In genomic region chr13:11331991-11332390, GRCm38 (mm10) we compare ENCODE assay signal across 14 mouse cellular contexts.
DNase-seq lines count a peak whose midpoint lies in the region; ATAC-seq lines count a peak whose summit lies in the region.
"Had no signal": no experiment of that assay in that cellular context is flagged by ENCODE, and none has a peak within 500 bp of the region (broad histone marks: within the 10 kb centered on the region; RNA-seq: fewer than 3 reads in every experiment).

No protein-coding gene starts in this region.

- H3K4me2 ChIP-seq in forebrain, embryonic 14.5 days (ENCODE audit: low read length): no peak overlapping the region
- no peak overlapping the region for H3K4me2 ChIP-seq in hindbrain, embryonic 13.5 days
- H3K4me2 ChIP-seq in hindbrain, embryonic 14.5 days (replicated peaks): no peak overlapping the region
- H3K4me2 ChIP-seq in midbrain, embryonic 14.5 days (ENCODE audit: low read length): no peak overlapping the region
- H3K4me2 ChIP-seq: heart, embryonic 12.5 days; liver, embryonic 12.5 days had no signal

- ATAC-seq in forebrain, embryonic 14.5 days: no peak
- ATAC-seq in hindbrain, embryonic 13.5 days (ENCODE audit: low FRiP score): no peak
- no peak for ATAC-seq in hindbrain, embryonic 14.5 days (ENCODE audit: low FRiP score)
- no peak for ATAC-seq in midbrain, embryonic 14.5 days (ENCODE audit: low FRiP score, low TSS enrichment)
- ATAC-seq: liver, embryonic 12.5 days had no signal

- H3K4me1 ChIP-seq in forebrain, embryonic 14.5 days (ENCODE audit: control insufficient read depth, insufficient read depth, low read length): no peaks in the 10 kb centered on the region; the same call in 1 of the 2 replicates
- H3K4me1 ChIP-seq in forebrain, embryonic 10.5 days: no peaks in the 10 kb centered on the region
- H3K4me1 ChIP-seq in hindbrain, embryonic 13.5 days (replicated peaks): no peaks in the 10 kb centered on the region
- no peaks in the 10 kb centered on the region for H3K4me1 ChIP-seq in hindbrain, embryonic 14.5 days (replicated peaks; ENCODE audit: control insufficient read depth, insufficient read depth, low read length)
- H3K4me1 ChIP-seq in midbrain, embryonic 14.5 days (ENCODE audit: control insufficient read depth, insufficient read depth, low read length): no peaks in the 10 kb centered on the region
- H3K4me1 ChIP-seq: heart, embryonic 12.5 days; limb, embryonic 10.5 days; liver, embryonic 12.5 days; megakaryocyte, embryonic 14.5 days had no signal

- no peak overlapping the region for H3K9ac ChIP-seq in forebrain, embryonic 14.5 days (ENCODE audit: low read length)
- no peak overlapping the region for H3K9ac ChIP-seq in hindbrain, embryonic 13.5 days
- no peak overlapping the region for H3K9ac ChIP-seq in hindbrain, embryonic 14.5 days
- no peak overlapping the region for H3K9ac ChIP-seq in midbrain, embryonic 14.5 days (replicated peaks; ENCODE audit: low read length)
- H3K9ac ChIP-seq: heart, embryonic 12.5 days; liver, embryonic 12.5 days had no signal

- H3K27me3 ChIP-seq in forebrain, embryonic 14.5 days (replicated peaks; ENCODE audit: control insufficient read depth, insufficient read depth, low read length): no peaks in the 10 kb centered on the region
- H3K27me3 ChIP-seq in forebrain, embryonic 10.5 days (ENCODE audit: poor library complexity, severe bottlenecking): no peaks in the 10 kb centered on the region
- H3K27me3 ChIP-seq in hindbrain, embryonic 13.5 days: no peaks in the 10 kb centered on the region
- H3K27me3 ChIP-seq in hindbrain, embryonic 14.5 days (ENCODE audit: control insufficient read depth, insufficient read depth, low read length): no peaks in the 10 kb centered on the region
- no peaks in the 10 kb centered on the region for H3K27me3 ChIP-seq in midbrain, embryonic 14.5 days (ENCODE audit: control insufficient read depth, insufficient read depth, low read length)
- H3K27me3 ChIP-seq: heart, embryonic 12.5 days; liver, embryonic 12.5 days; megakaryocyte, embryonic 14.5 days had no signal

- H3K27ac ChIP-seq in forebrain, embryonic 14.5 days (ENCODE audit: low read depth, low read length): no peak overlapping the region
- no peak overlapping the region for H3K27ac ChIP-seq in forebrain, embryonic 10.5 days
- 0 out of 2 replicates have a peak overlapping the region, but pooled peaks have one; percentile 8 for H3K27ac ChIP-seq in hindbrain, embryonic 13.5 days
- H3K27ac ChIP-seq in hindbrain, embryonic 14.5 days: no peak overlapping the region
- H3K27ac ChIP-seq in midbrain, embryonic 14.5 days (replicated peaks; ENCODE audit: low read depth, low read length): no peak overlapping the region
- H3K27ac ChIP-seq: limb, embryonic 10.5 days; liver, embryonic 12.5 days had no signal

- peak; percentile 27 for DNase-seq in forebrain, embryonic 14.5 days (ENCODE audit: low spot score)
- no peak for DNase-seq in forebrain, embryonic 10.5 days (ENCODE audit: extremely low spot score, low spot score)
- no peak for DNase-seq in hindbrain, embryonic 14.5 days (ENCODE audit: low spot score)
- DNase-seq in layer of hippocampus, adult 11-12 months (ENCODE audit: low spot score): peak; percentile 14
- no peak for DNase-seq in layer of hippocampus, postnatal 25 days (ENCODE audit: extremely low spot score in 1 of 2, low spot score in 1 of 2)
- peak; percentile 29 to 48 for DNase-seq in layer of hippocampus, postnatal 14 days (ENCODE audit: low spot score in 2 of 2)
- no peak for DNase-seq in midbrain, embryonic 14.5 days
- DNase-seq: adrenal gland, adult 8-10 months; cerebellum, adult 9-10 months had no signal

- H3K36me3 ChIP-seq in forebrain, embryonic 14.5 days (ENCODE audit: control insufficient read depth, insufficient read depth, low read length): no peaks in the 10 kb centered on the region
- no peaks in the 10 kb centered on the region for H3K36me3 ChIP-seq in forebrain, embryonic 10.5 days (replicated peaks)
- H3K36me3 ChIP-seq in hindbrain, embryonic 13.5 days: no peaks in the 10 kb centered on the region
- no peaks in the 10 kb centered on the region for H3K36me3 ChIP-seq in hindbrain, embryonic 14.5 days (replicated peaks; ENCODE audit: control insufficient read depth, insufficient read depth)
- H3K36me3 ChIP-seq in midbrain, embryonic 14.5 days (ENCODE audit: control insufficient read depth, insufficient read depth, low read length): no peaks in the 10 kb centered on the region
- H3K36me3 ChIP-seq: heart, embryonic 12.5 days; limb, embryonic 10.5 days; liver, embryonic 12.5 days had no signal

- no peak overlapping the region for H3K4me3 ChIP-seq in forebrain, embryonic 14.5 days (ENCODE audit: low read depth, low read length)
- H3K4me3 ChIP-seq in forebrain, embryonic 10.5 days: no peak overlapping the region
- no peak overlapping the region for H3K4me3 ChIP-seq in hindbrain, embryonic 13.5 days
- H3K4me3 ChIP-seq in hindbrain, embryonic 14.5 days (replicated peaks; ENCODE audit: low read length): no peak overlapping the region
- no peak overlapping the region for H3K4me3 ChIP-seq in midbrain, embryonic 14.5 days (replicated peaks; ENCODE audit: low read depth, low read length)
- H3K4me3 ChIP-seq: heart, embryonic 12.5 days; limb, embryonic 10.5 days; liver, embryonic 12.5 days; megakaryocyte, embryonic 14.5 days had no signal

- H3K9me3 ChIP-seq in forebrain, embryonic 14.5 days (replicated peaks; ENCODE audit: control insufficient read depth, low read length): no peaks in the 10 kb centered on the region
- H3K9me3 ChIP-seq in forebrain, embryonic 10.5 days: no peaks in the 10 kb centered on the region
- no peaks in the 10 kb centered on the region for H3K9me3 ChIP-seq in hindbrain, embryonic 13.5 days
- H3K9me3 ChIP-seq in hindbrain, embryonic 14.5 days (ENCODE audit: control insufficient read depth, low read length): no peaks in the 10 kb centered on the region
- H3K9me3 ChIP-seq in midbrain, embryonic 14.5 days (ENCODE audit: control insufficient read depth, low read length): no peaks in the 10 kb centered on the region
- H3K9me3 ChIP-seq: heart, embryonic 12.5 days; limb, embryonic 10.5 days; liver, embryonic 12.5 days had no signal

- 81% methylated on average over 4 of the region's 4 CpGs for WGBS in forebrain, embryonic 14.5 days
- WGBS in forebrain, embryonic 10.5 days: 91% methylated on average over 4 of the region's 4 CpGs
- WGBS in hindbrain, embryonic 13.5 days: 86% methylated on average over 4 of the region's 4 CpGs
- WGBS in hindbrain, embryonic 14.5 days: 77% methylated on average over 4 of the region's 4 CpGs
- WGBS in midbrain, embryonic 14.5 days: 84% methylated on average over 4 of the region's 4 CpGs

Comparison
In these comparisons a context has a peak if more than half of its experiments do, and no peak if none do; other contexts are left out.
1. DNase-seq: peak in forebrain, embryonic 14.5 days (single experiment), layer of hippocampus, adult 11-12 months (single experiment) and layer of hippocampus, postnatal 14 days (2 of 2); none in forebrain, embryonic 10.5 days (single experiment), hindbrain, embryonic 14.5 days (single experiment), layer of hippocampus, postnatal 25 days (0 of 2) and midbrain, embryonic 14.5 days (single experiment).